Mouse (Mus musculus) effector memory CD4-positive, alpha-beta T cell, adult 5 months (primary cell): ENCODE data around the gene Mrps17. TPM values are rescaled to one million over a fixed set of nuclear protein-coding genes. Genes with fewer than 3 reads are reported as not detected.

Experiments
- polyA plus RNA-seq: library from polyadenylated mRNA; unstranded; fragments of 100-300 nt; shearing (Covaris generic); gene quantifications from one replicate; pipeline ENCODE4 v1.2.1, GENCODE M21; 2017

Mrps17 gene
- 58.1 TPM for polyA plus RNA-seq

GRCm38 (mm10) chr5:129715326-129715861 is at the start of gene Mrps17:
TSS of gene Mrps17 (plus strand) at chr5:129715497.

GRCm38 (mm10) chr5:129670036-129670458 is 45.2 kb upstream of the Mrps17 start, which contains the start of gene Zfp11:
TSS of gene Zfp11 (minus strand) at chr5:129670099.

GRCm38 (mm10) chr5:129708412-129708811 is 6.9 kb upstream of the Mrps17 start, which contains the start of gene Sept14:
TSS of gene Sept14 (minus strand) at chr5:129708512.

GRCm38 (mm10) chr5:129724834-129725773 is 9.8 kb downstream of the Mrps17 start, which contains the start of gene Nipsnap2:
TSS of gene Nipsnap2 (plus strand) at chr5:129725063.

Other genes starting within 250 kb of the Mrps17 start
- 59.1 TPM for gene Sfswap, start 214.3 kb upstream of the Mrps17 start, polyA plus RNA-seq
- 1.1 TPM for gene Mmp17, start 131.3 kb upstream of the Mrps17 start, polyA plus RNA-seq
- gene Zfp11, start 45.4 kb upstream of the Mrps17 start, polyA plus RNA-seq, result 1.2 TPM
- not detected for gene Sept14, start 7.0 kb upstream of the Mrps17 start, polyA plus RNA-seq
- 17.4 TPM for gene Nipsnap2, start 9.6 kb downstream of the Mrps17 start, polyA plus RNA-seq
- gene Psph, start 72.0 kb downstream of the Mrps17 start, polyA plus RNA-seq, result 19.8 TPM
- 12.6 TPM for gene Sumf2, start 131.5 kb downstream of the Mrps17 start, polyA plus RNA-seq
- gene Chchd2, start 172.0 kb downstream of the Mrps17 start, polyA plus RNA-seq, result 409 TPM
- gene Zbed5, start 180.2 kb downstream of the Mrps17 start, polyA plus RNA-seq, result 0.80 TPM
- gene Phkg1, start 183.1 kb downstream of the Mrps17 start, polyA plus RNA-seq, result 0.31 TPM
- gene Nupr1l, start 193.0 kb downstream of the Mrps17 start, polyA plus RNA-seq, result not detected
- 12.7 TPM for gene Vkorc1l1, start 226.5 kb downstream of the Mrps17 start, polyA plus RNA-seq